Mouse (Mus musculus) Patski (cell line): ENCODE measurements around the gene Ypel3. TPM values are rescaled to one million over a fixed set of nuclear protein-coding genes. Genes with fewer than 3 reads are reported as not detected.
A peak's percentile ranks its signal among the peaks of the same experiment; 100 is the strongest.

ENCODE experiments used
- ATAC-seq: fragments of 100-300 bp; one replicate; pipeline ENCODE4 v1.8.0; 2021
- CTCF ChIA-PET: fragments of 350-600 bp; sonication (Branson Sonifier 250); formaldehyde crosslinking; loops from one replicate; lab custom pipeline; 2022; ENCODE audit warnings: inconsistent platforms; lab: Charles Lee
- POLR2A ChIA-PET: fragments of 350-600 bp; sonication (Branson Sonifier 250); formaldehyde crosslinking; loops from one replicate; lab custom pipeline; 2022; ENCODE audit warnings: antibody characterized with exemption, inconsistent platforms; lab: Charles Lee
- DNase-seq: peaks from one replicate; pipeline ENCODE4 v3.0.0-alpha.2; 2011; ENCODE audit warnings: low read depth, low spot score
- H3K27me3 ChIP-seq: fragments of 371-371 bp; one replicate; pipeline ENCODE4 v1.5.1; 2021
- CTCF ChIP-seq: fragments of 100-300 bp; IDR thresholded peaks from one replicate; pipeline ENCODE4 v1.5.1; 2021
- in situ Hi-C: fragments of 300-500 bp; cut with MboI; formaldehyde crosslinking; loops from 3 replicates; pipeline ENCODE4 v1.11.1; 2018; ENCODE audit warnings: low pct_unique_long_range_greater_than_20kb, mixed read lengths
- polyA plus RNA-seq: library from polyadenylated mRNA; unstranded; gene quantifications from one replicate; pipeline ENCODE4 v1.2.3, GENCODE M21; 2021

Gene Ypel3
- polyA plus RNA-seq, 1 experiment from 2014 or later: 109 TPM

GRCm38 (mm10) chr7:126749582-126750343 lies 27.0 kb upstream of the Ypel3 start:
- peak; percentile 37 for TF ChIP-seq CTCF
- no peaks in the 10 kb centered on the region for H3K27me3 ChIP-seq
- ChIA-PET POLR2A (no interaction called here), CTCF (interaction anchor here (1.7 kb wide), 1 partner anchor 25 kb away, joined by 3 read pairs; no protein-coding TSS in a partner anchor)
- DNase-seq (no peak), ATAC-seq (no peak)
- in situ Hi-C loops: no loop called here

- in situ Hi-C loops: no loop called here
- ChIA-PET CTCF (interaction anchor here (0.8 to 1.6 kb wide), 6 partner anchors 11 to 261 kb away, joined by 3 to 5 read pairs (median 3); partner anchors contain the start of gene Pagr1b), POLR2A (no interaction called here)
- TF ChIP-seq CTCF: peak; percentile 94
- DNase-seq (no peak), ATAC-seq (peak; percentile 61)
- no peaks in the 10 kb centered on the region for H3K27me3 ChIP-seq
Measured at GRCm38 (mm10) chr7:126754866-126755265, 21.9 kb upstream of the Ypel3 start.

DNA sequence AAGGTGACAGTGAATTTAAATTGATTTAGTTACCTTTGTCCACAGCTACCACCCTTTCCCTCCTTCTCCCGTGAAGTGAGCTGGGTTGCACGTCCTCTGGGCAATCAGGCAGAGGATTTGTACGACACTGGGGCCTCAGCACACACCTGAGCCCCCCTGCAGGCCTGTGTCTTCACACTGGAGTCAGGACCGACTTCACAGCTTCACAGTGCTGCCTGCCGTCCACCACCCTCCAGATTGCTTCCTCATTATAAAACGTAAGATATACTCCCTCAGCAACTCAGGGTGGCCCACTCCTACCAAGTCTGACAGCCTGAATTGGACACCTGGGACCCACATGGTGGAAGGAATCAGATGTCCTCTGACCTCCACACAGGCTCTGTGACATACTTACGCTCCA lies 18.2 kb upstream of the Ypel3 start:
- ChIA-PET CTCF (interaction anchor here (1.0 kb wide), 1 partner anchor 11 kb away, joined by 4 read pairs; no protein-coding TSS in a partner anchor), POLR2A (no interaction called here)
- in situ Hi-C loops: no loop called here
- ATAC-seq (no peak), DNase-seq (no peak)
- no peaks in the 10 kb centered on the region for H3K27me3 ChIP-seq
- TF ChIP-seq CTCF: no peak

DNA sequence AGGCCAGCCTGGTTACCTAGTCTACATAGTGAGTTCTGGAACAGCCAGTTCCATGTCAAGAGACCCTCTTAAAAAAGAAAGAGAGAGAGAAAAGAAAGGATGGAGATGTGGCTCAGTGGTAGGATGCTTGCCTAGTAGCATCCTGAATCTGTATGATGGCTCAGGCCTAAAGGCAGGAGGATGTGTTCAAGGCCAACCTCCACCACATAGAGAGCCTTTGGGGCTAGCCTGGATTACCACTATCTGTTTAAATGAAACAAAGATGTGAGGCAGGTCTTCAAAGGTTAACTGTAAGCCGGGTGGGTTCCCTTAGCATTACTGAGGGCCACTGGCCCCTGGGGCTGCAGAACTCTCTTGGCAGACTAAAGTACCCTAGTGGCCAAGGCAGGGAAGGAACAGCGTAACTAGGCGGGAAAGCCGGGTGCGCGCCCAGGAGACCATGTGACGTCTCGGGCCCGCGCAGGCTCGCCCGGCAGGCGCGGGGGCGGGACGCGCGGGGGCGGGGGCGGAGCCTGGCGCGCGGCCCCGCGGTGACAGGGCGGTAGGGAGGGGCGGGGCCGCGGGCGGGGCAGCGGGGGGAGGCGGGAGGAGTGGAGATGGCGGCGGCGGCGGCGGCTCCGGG lies 17.6 kb upstream of the Ypel3 start, which contains the start of gene Mapk3:
Mapk3 (plus strand) TSS at position 552 of the 622 bp plus-strand sequence.
- in situ Hi-C loops: no loop called here
- H3K27me3 ChIP-seq: no peaks in the 10 kb centered on the region
- ChIA-PET CTCF (interaction anchor here (1.0 kb wide), 1 partner anchor 11 kb away, joined by 4 read pairs; no protein-coding TSS in a partner anchor), POLR2A (no interaction called here)
- DNase-seq (no peak), ATAC-seq (peak; percentile 72)
- TF ChIP-seq CTCF: no peak

- POLR2A ChIA-PET: interaction anchor here (1.0 to 1.5 kb wide), 2 partner anchors 15 to 25 kb away, joined by 3 to 6 read pairs; no protein-coding TSS in a partner anchor
- DNase-seq: no peak
- H3K27me3 ChIP-seq: no peaks in the 10 kb centered on the region
- CTCF ChIA-PET: no interaction called here
- no peak for TF ChIP-seq CTCF
- in situ Hi-C loops: no loop called here
- no peak for ATAC-seq
Measured at GRCm38 (mm10) chr7:126759672-126760390, 16.9 kb upstream of the Ypel3 start.

- POLR2A ChIA-PET: interaction anchor here (0.6 to 1.5 kb wide), 3 partner anchors 15 to 30 kb away, joined by 3 to 6 read pairs (median 3); no protein-coding TSS in a partner anchor
- in situ Hi-C loops: no loop called here
- H3K27me3 ChIP-seq: no peaks in the 10 kb centered on the region
- no peak for TF ChIP-seq CTCF
- no peak for ATAC-seq
- CTCF ChIA-PET: interaction anchor here (1.2 kb wide), 1 partner anchor 10 kb away, joined by 5 read pairs; no protein-coding TSS in a partner anchor
- DNase-seq: no peak
Measured at GRCm38 (mm10) chr7:126760391-126760802, 16.4 kb upstream of the Ypel3 start.

DNA sequence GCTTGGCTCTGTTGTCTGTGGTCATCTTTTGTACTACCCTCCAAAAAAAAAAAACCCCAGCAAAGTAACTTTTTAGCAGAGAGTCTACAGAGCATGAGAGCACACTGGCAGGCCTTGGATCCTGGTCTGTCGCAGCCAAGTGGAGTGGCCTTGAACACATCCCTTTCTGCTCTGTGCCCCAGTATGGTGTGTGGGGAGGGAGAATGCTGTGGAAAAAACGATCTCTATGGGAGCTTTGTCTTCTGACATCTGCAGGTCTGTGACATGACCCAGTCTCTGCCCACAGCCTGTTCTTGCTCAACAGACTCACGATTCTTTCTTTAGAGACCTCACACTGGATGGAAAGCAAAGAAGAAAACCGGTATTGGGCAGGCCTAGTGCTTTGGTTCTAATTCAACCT lies 15.8 kb upstream of the Ypel3 start:
- ChIA-PET POLR2A (interaction anchor here (0.6 to 1.5 kb wide), 3 partner anchors 14 to 29 kb away, joined by 3 to 6 read pairs (median 3); no protein-coding TSS in a partner anchor), CTCF (interaction anchor here (1.2 to 1.5 kb wide), 2 partner anchors 9 to 14 kb away, joined by 3 to 5 read pairs; no protein-coding TSS in a partner anchor)
- no peak for ATAC-seq
- in situ Hi-C loops: no loop called here
- no peak for DNase-seq
- no peaks in the 10 kb centered on the region for H3K27me3 ChIP-seq
- TF ChIP-seq CTCF: no peak

- in situ Hi-C loops: no loop called here
- ChIA-PET POLR2A (no interaction called here), CTCF (interaction anchor here (1.2 to 1.5 kb wide), 2 partner anchors 9 to 14 kb away, joined by 3 to 5 read pairs; no protein-coding TSS in a partner anchor)
- ATAC-seq (no peak), DNase-seq (no peak)
- no peaks in the 10 kb centered on the region for H3K27me3 ChIP-seq
- TF ChIP-seq CTCF: no peak
Measured at GRCm38 (mm10) chr7:126761529-126762067, 15.2 kb upstream of the Ypel3 start.

- ChIA-PET POLR2A (no interaction called here), CTCF (interaction anchor here (1.5 kb wide), 1 partner anchor 13 kb away, joined by 3 read pairs; no protein-coding TSS in a partner anchor)
- DNase-seq: no peak
- H3K27me3 ChIP-seq: no peaks in the 10 kb centered on the region
- ATAC-seq: no peak
- in situ Hi-C loops: no loop called here
- no peak for TF ChIP-seq CTCF
Measured at GRCm38 (mm10) chr7:126762471-126763008, 14.2 kb upstream of the Ypel3 start.
